Mouse (Mus musculus) kidney, postnatal 25 days (tissue): ENCODE data around the gene Smim14.
A peak's percentile ranks its signal among the peaks of the same experiment; 100 is the strongest.
"Not testable (repeated sequence)": the region's sequence is repeated elsewhere in the genome, so short reads cannot be mapped to it uniquely, and the experiment has no call there.

Experiments
- DNase-seq, 2 experiments: peaks; one replicate each; pipeline ENCODE4 v3.0.0; 2021; ENCODE audit warnings: mixed read lengths in 2 of 2

The Smim14 gene

GRCm38 (mm10) chr5:65514635-65515278 lies 22.2 kb downstream of the Smim14 start:
- DNase-seq = no peak

GRCm38 (mm10) chr5:65513506-65513905 lies 23.5 kb downstream of the Smim14 start:
- no peak for DNase-seq

GRCm38 (mm10) chr5:65508395-65508794 lies 28.6 kb downstream of the Smim14 start:
- DNase-seq = no peak

- peak; percentile 35 to 50 for DNase-seq
Observed at GRCm38 (mm10) chr5:65505786-65506185, 31.2 kb downstream of the Smim14 start.

- no peak for DNase-seq
Observed at GRCm38 (mm10) chr5:65501407-65501806, 35.6 kb downstream of the Smim14 start.

- DNase-seq = no peak
Observed at GRCm38 (mm10) chr5:65500231-65500630, 36.8 kb downstream of the Smim14 start.

- peak; percentile 97 to 98 for DNase-seq
Observed at GRCm38 (mm10) chr5:65492716-65493531, 44.1 kb downstream of the Smim14 start, which contains the start of gene Gm43552. Gene Gm43552, minus strand, starts transcription at chr5:65492833.

- DNase-seq = peak; percentile 62 to 83
Observed at GRCm38 (mm10) chr5:65491767-65492715, 44.9 kb downstream of the Smim14 start.

- peak in 1 of 2 experiments; percentile 11 for DNase-seq
Observed at GRCm38 (mm10) chr5:65489830-65490229, 47.2 kb downstream of the Smim14 start.

- DNase-seq = peak; percentile 24 to 58
Observed at GRCm38 (mm10) chr5:65488725-65489124, 48.3 kb downstream of the Smim14 start.

GRCm38 (mm10) chr5:65487381-65487780 lies 49.6 kb downstream of the Smim14 start:
- DNase-seq = no peak

- DNase-seq = no peak
Observed at GRCm38 (mm10) chr5:65486514-65486913, 50.5 kb downstream of the Smim14 start.

GRCm38 (mm10) chr5:65482996-65483395 lies 54.0 kb downstream of the Smim14 start:
- DNase-seq = no peak

GRCm38 (mm10) chr5:65480511-65480910 lies 56.5 kb downstream of the Smim14 start:
- DNase-seq = no peak

- DNase-seq = no peak
Observed at GRCm38 (mm10) chr5:65479681-65480445, 57.1 kb downstream of the Smim14 start.

- peak; percentile 47 to 49 for DNase-seq
Observed at GRCm38 (mm10) chr5:65478224-65478623, 58.8 kb downstream of the Smim14 start.

- not testable (repeated sequence) for DNase-seq
Observed at GRCm38 (mm10) chr5:65476739-65477138, 60.2 kb downstream of the Smim14 start.

- peak in 1 of 2 experiments; percentile 39 for DNase-seq
Observed at GRCm38 (mm10) chr5:65475806-65476205, 61.2 kb downstream of the Smim14 start.

- DNase-seq = no peak
Observed at GRCm38 (mm10) chr5:65469766-65470165, 67.2 kb downstream of the Smim14 start.

GRCm38 (mm10) chr5:65466911-65467310 lies 70.1 kb downstream of the Smim14 start:
- no peak for DNase-seq

- no peak for DNase-seq
Observed at GRCm38 (mm10) chr5:65460361-65460760, 76.6 kb downstream of the Smim14 start.

GRCm38 (mm10) chr5:65459454-65459853 lies 77.5 kb downstream of the Smim14 start:
- no peak for DNase-seq
